Mouse (Mus musculus) testis, adult 2 months (tissue): ENCODE results near the gene Vash2. TPM values are rescaled to one million over a fixed set of nuclear protein-coding genes. Genes with fewer than 3 reads are reported as not detected.
A peak's percentile ranks its signal among the peaks of the same experiment; 100 is the strongest.

Experiments used
- H3K27ac ChIP-seq: fragments of 200-500 bp; 2 replicates; pipeline ENCODE4 v1.5.1; 2012; ENCODE audit warnings: low read depth, low read length; ENCODE audit not compliant: control insufficient read depth, insufficient read depth
- H3K27me3 ChIP-seq: fragments of 200-500 bp; 2 replicates; pipeline ENCODE4 v1.6.1; 2012; ENCODE audit warnings: mild to moderate bottlenecking, low read length, moderate library complexity; ENCODE audit not compliant: control insufficient read depth, insufficient read depth
- H3K36me3 ChIP-seq: fragments of 200-500 bp; 2 replicates; pipeline ENCODE4 v1.6.1; 2012; ENCODE audit warnings: mild to moderate bottlenecking, low read length; ENCODE audit not compliant: control insufficient read depth, insufficient read depth
- H3K4me1 ChIP-seq: fragments of 200-500 bp; 2 replicates; pipeline ENCODE4 v1.6.1; 2012; ENCODE audit warnings: low read length; ENCODE audit not compliant: control insufficient read depth, insufficient read depth
- H3K4me3 ChIP-seq: fragments of 200-500 bp; 2 replicates; pipeline ENCODE4 v1.5.1; 2012; ENCODE audit warnings: low read depth, mild to moderate bottlenecking, low read length, moderate library complexity, mixed read lengths; ENCODE audit not compliant: control insufficient read depth
- CTCF ChIP-seq: fragments of 200-500 bp; IDR thresholded peaks from 2 replicates; pipeline ENCODE4 v1.5.1; 2012; ENCODE audit warnings: low read depth, mild to moderate bottlenecking, inconsistent platforms, low read length, moderate library complexity; ENCODE audit not compliant: control insufficient read depth, insufficient read depth, insufficient replicate concordance
- POLR2A ChIP-seq: fragments of 200-500 bp; IDR thresholded peaks from 2 replicates; pipeline ENCODE4 v1.6.1; 2012; ENCODE audit warnings: low read depth, mild to moderate bottlenecking, inconsistent platforms, low read length, moderate library complexity; ENCODE audit not compliant: control insufficient read depth
- polyA plus RNA-seq: library from polyadenylated mRNA; depleted of rRNA; stranded (reverse); fragments of >200 nt; gene quantifications from 2 replicates; pipeline ENCODE4 v1.2.3, GENCODE M21; 2012

Vash2 gene
- polyA plus RNA-seq, 1 experiment: 53.8 TPM

DNA sequence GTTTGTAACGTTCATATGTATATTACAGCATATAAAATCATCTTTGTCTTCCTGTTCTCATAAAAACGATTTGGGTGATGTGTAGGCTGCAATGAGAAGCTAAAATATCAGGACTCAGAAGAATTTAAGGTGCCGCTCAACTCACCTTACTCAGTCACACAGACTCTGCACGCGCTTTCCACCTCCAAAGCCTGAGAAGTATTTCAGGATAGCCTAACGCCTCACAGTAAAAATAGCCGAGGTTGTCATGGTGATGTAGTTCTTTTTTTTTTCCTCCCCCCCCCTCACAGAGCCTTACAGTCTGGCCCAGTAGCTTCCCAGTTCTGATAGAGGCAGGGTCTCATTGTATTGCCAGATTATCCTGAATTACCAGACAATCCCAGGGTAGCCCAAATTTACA lies 60.2 kb downstream of the Vash2 start:
- no peak for TF ChIP-seq CTCF
- TF ChIP-seq POLR2A: no peak
- H3K27ac ChIP-seq: no peak overlapping the region
- no peaks in the 10 kb centered on the region for H3K4me1 ChIP-seq
- no peak overlapping the region for H3K4me3 ChIP-seq
- no peaks in the 10 kb centered on the region for H3K27me3 ChIP-seq
- H3K36me3 ChIP-seq: no peaks in the 10 kb centered on the region

DNA sequence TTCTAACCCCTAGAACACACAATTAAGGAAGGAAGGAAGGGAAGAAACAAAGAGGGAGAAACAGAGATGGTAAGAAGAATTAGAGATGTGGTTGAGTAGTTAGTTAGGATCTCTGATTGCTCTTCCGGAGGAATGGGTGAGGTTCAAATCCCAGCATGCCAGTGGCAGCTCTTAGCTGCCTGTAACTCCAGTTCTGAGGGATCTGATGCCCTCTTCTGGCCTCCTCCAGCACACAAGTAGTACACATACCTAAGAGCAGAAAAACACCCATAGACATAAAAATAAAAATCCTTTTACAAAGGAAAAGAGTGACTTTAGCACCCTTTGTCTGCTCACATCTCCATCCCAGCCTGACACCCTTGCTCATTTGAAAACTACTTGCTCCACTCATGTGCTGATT lies 66.5 kb downstream of the Vash2 start:
- no peak overlapping the region for H3K27ac ChIP-seq
- no peaks in the 10 kb centered on the region for H3K36me3 ChIP-seq
- no peaks in the 10 kb centered on the region for H3K27me3 ChIP-seq
- H3K4me1 ChIP-seq: peaks cover 5% of the 10 kb centered on the region
- TF ChIP-seq POLR2A (no peak), CTCF (no peak)
- no peak overlapping the region for H3K4me3 ChIP-seq

DNA sequence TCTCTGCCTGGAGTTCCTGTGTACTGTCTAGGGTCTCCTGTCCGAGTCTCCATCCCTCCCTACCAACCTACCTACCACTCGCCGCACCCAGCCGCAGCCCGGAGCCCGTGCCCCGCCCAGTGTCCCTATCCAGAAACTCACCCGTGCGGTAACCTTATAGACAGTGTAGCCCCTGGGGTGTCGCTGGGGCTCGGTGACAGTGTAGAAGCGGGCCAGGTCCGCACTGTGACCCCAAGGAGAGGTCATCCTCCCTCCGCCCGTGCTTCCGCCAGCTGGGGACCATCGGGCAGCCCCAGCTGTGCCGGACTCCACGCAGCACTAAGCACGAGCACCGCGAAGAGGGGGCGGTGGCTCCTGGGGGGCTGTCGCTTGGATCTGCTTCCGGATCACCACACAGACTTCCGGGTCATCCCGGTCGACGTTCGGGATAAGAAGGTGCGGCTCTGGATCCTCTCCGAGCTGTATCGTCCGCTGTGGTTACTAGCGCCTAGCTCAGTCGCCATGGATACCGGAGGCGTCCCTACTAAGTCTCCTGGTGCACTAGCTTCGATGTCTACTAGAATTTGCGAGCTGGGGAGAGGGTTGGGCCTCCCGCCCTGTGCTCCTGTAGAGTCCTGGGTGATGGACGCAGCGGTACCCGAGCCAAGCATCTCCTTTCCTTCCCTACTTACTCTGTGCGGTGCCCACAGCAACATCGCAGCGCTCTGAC lies 67.5 kb downstream of the Vash2 start, which contains the start of gene Rps6kc1:
Gene Rps6kc1, minus strand, starts transcription at position 356 of the 709 bp plus-strand sequence.
- peak within 1 kb of the TSS; percentile 78 for H3K27ac ChIP-seq
- H3K27me3 ChIP-seq: no peaks in the 10 kb centered on the region
- no peaks in the 10 kb centered on the region for H3K36me3 ChIP-seq
- H3K4me1 ChIP-seq: peaks cover 5% of the 10 kb centered on the region
- peak within 1 kb of the TSS; percentile 91 for H3K4me3 ChIP-seq
- TF ChIP-seq CTCF: no peak
- TF ChIP-seq POLR2A: peak; percentile 89

DNA sequence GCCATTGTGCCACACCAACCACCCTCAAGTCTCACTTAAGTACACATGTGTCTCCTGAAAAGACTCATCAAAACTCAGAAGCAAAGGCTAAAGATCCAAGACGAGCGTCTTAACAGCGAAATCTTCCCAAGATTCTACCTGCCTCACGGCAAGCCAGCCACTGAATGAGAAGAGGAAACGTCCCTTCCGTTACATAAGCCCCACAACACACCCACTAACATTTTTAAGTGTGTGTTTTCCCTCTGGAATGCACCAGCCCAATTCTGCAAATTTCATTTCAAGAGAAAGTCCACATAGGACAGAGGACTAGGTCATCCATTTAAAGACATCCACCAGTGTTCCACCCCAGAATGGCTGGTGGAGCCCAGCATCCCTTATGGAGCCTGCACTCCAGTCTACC lies 68.3 kb downstream of the Vash2 start:
- peak overlapping the region; percentile 91 for H3K4me3 ChIP-seq
- H3K36me3 ChIP-seq: no peaks in the 10 kb centered on the region
- TF ChIP-seq POLR2A (no peak), CTCF (no peak)
- peaks cover 5% of the 10 kb centered on the region for H3K4me1 ChIP-seq
- H3K27ac ChIP-seq: no peak overlapping the region
- H3K27me3 ChIP-seq: no peaks in the 10 kb centered on the region

DNA sequence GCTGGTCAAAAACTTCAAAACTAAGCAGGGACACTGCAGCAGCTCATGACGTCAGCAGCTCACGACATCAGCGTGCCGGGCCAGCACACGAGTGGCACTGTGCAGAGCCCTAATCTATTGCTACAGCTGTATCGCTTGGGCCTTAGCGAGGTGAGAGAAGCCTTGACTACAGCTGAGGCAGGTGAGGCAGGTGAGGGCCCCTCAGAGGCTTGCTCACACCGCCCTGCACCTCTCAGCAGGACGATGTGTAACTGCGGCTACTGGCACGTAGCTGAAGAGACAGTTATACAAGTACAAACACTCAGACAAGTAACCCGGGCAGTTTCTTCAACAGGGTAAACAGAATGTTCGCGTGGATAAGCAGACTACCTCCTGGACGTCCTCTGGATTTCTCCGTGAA lies 74.4 kb downstream of the Vash2 start:
- Histone ChIP-seq H3K36me3 (no peaks in the 10 kb centered on the region), H3K27ac (no peak overlapping the region)
- TF ChIP-seq CTCF: no peak
- no peak for TF ChIP-seq POLR2A

DNA sequence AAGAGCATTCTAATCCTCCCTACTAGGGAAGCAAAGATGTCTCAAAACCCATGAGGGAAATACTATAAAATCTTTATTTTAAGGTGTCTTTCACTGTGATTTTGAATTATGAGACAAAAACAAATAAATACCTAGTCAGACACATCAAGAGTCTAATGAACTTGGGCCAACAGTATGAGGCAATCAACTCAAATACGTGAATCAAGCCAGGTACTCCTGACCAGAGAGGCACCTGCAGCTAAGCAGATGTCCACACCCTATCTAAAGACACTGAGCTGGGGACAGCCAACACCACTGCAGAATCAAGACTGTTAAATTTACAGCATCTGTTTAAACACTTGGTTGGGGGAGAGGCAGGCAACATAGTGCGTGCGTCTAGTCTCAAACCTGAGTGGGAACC lies 75.0 kb downstream of the Vash2 start:
- no peak overlapping the region for H3K4me3 ChIP-seq
- no peaks in the 10 kb centered on the region for H3K27me3 ChIP-seq
- TF ChIP-seq CTCF (no peak), POLR2A (no peak)
- no peak overlapping the region for H3K27ac ChIP-seq
- no peaks in the 10 kb centered on the region; the same call in 1 of the 2 replicates for H3K4me1 ChIP-seq
- no peaks in the 10 kb centered on the region for H3K36me3 ChIP-seq

More for the DNA sequence above, 74.4 kb downstream of the Vash2 start:
- Histone ChIP-seq H3K27me3 (no peaks in the 10 kb centered on the region), H3K4me3 (no peak overlapping the region), H3K4me1 (no peaks in the 10 kb centered on the region; the same call in 1 of the 2 replicates)

DNA sequence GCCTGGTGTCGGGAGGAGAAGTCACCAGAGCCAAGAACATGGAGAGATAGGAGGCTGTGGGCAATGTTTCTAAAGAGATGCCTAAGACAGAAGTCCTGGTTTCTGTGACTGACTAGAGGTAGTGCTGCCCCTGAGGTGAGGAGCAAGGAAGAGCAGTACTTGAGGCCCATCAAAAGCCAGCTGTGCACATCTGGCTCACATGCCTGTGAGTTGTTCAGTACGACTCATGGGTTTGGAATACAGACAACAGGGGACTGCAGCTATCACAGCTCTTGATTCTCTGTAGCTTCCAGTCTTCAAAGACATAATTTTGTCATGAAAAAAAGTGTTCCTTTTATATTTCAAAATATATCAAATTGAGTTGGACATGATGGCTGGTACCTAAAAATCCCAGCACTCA lies 78.0 kb downstream of the Vash2 start:
- Histone ChIP-seq H3K36me3 (no peaks in the 10 kb centered on the region), H3K4me1 (no peaks in the 10 kb centered on the region; the same call in 1 of the 2 replicates), H3K4me3 (no peak overlapping the region), H3K27me3 (no peaks in the 10 kb centered on the region), H3K27ac (no peak overlapping the region)
- TF ChIP-seq POLR2A (no peak), CTCF (no peak)

DNA sequence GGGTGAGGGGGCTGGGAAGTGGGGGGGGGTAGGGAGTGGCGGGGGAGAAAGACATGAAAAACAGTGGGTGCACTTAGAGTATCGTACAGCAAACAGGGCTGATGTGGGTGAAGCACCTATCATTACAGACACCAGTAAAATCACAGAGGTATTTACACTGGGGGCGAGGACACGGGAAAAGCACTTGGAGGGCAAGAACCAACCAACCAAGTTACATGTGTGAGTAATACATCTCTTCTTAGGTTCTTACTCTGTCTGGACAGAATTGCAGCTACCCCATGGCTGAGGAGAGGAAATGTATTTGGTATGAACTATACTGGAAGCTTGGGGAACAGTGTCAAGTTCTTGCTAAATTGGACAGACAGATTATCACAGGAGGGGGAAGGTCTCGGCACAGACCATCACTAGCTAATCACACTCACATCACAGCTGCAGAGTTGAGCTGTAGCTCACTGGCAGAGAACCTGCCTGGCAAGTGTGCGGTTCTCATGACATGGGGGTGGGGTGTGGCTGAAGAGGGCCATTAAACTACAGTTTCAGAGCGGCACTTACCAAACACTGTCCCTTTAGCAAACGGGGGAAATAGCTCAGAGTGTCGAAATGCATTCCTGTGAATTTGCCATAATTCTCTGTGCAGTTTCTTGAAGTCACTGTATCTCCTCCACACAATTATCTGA lies 80.1 kb downstream of the Vash2 start:
- H3K4me3 ChIP-seq: no peak overlapping the region
- no peaks in the 10 kb centered on the region for H3K36me3 ChIP-seq
- TF ChIP-seq POLR2A (no peak), CTCF (no peak)
- H3K27me3 ChIP-seq: no peaks in the 10 kb centered on the region
- no peaks in the 10 kb centered on the region; the same call in 1 of the 2 replicates for H3K4me1 ChIP-seq
- H3K27ac ChIP-seq: no peak overlapping the region
